Mouse (Mus musculus) 3134 (cell line): ENCODE data around the gene Sult2b1.

Experiments
- DNase-seq: peaks from one replicate; pipeline ENCODE4 v3.0.0-alpha.2; 2011; ENCODE audit warnings: low spot score; ENCODE audit not compliant: insufficient read length; ENCODE audit errors: extremely low read depth

Gene Sult2b1

DNA sequence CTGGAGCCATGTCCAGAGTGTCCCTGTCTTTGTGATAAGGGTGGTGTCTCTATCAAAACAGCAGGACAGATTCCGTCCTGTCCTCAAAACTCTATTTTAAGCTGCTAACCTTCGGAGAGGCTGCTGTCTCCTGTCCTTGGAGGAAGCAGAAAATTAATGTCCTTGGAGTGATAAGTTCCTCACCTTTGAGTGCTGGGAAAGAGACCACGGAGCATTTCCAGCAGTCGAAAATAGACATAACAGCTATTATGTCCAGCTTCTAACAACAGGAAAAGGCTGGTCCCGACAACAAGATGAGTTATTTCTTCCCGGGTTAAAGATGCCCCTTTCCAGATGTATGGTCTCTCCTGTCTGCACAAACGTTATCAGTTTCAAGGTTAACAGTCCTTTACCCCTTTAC lies 9.2 kb downstream of the Sult2b1 start:
- DNase-seq: no peak

DNA sequence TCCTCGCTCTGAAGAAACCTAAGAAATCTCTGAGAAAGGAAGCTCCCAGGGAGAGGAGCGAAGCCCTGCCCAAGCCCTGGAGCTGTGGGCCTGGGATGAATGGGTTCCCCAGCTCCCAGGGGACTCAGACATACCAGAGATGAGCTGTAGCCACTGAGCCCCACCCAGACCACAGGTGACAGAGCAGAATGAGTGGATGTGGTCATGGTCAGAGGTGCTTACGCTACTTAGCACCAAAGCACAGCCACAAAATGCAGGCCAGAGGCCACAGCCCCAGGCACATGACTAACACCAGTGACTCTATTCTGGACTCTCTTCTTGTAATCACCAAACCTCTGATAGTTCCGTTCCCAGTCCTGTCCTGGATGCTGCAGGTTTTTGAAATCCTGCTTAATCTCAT lies 13.4 kb downstream of the Sult2b1 start:
- peak; percentile 85 for DNase-seq

DNA sequence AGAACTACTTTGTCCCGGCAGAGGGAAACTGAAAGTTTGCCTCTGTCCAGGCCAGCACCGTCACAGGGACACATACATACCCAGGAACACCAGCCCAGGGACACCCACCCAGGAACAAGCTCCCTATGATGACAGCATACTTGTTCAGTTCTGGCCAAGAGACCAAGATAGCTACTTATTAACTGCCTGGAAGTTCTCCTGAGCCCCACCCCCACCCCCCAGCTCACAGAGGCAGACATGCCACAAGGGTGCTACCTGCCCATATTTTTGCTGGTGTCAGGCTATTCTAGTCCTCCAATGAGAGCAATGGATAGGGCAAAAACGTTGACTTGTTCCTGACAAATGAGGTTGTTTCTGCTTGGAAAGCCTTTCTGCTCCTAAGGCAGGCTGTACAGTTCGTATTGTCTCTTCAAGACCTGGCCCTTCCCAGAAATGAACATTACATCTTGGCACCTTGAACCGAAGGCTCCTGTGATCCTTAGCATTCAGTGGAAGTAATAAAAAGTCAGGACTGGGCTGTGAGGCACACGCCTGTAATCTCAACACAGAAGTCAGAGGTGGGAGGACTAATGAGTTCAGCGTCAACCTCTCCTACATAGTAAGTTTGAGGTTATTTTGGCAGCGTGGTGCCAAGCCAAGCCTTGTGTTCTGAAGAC lies 13.9 kb downstream of the Sult2b1 start:
- no peak for DNase-seq

DNA sequence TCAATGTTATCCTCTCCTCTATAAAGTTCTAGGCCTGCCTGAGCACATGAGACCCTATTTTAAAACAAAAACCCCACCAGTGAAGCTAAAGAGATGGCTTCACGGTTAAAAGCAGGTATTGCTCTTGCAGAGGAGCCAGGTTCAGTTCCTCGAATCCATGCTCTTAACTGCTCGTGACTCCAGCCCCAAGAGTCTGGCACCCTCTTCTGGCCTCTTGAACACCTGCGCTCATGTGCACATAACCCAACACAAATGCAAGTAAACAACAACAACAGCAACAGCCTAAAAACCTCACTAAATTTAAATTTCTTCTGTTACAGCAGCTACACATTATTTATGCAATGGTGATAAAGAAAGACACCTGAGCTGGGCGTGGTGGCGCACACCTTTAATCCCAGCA lies 17.0 kb downstream of the Sult2b1 start:
- no peak for DNase-seq

DNA sequence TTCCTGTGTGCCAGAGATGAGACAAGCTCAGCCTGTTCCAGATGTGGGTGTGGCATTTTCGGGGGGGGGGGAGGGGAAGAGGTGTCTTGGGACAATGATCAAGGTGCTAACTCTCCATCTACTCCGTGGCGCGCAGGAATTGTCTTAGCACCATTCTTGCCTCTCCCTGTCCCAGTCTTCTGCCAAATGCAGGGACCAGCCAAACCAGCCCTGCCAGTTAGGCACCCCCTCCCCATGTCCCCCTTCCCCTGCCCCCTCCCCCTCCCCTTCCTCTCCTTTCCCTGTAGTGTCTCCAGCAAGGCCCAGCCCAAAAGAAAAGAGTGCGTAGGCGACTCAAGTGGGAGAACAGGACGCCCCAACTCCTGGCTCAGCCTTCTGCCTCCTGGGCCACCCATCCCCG lies 17.7 kb downstream of the Sult2b1 start:
- DNase-seq: no peak

DNA sequence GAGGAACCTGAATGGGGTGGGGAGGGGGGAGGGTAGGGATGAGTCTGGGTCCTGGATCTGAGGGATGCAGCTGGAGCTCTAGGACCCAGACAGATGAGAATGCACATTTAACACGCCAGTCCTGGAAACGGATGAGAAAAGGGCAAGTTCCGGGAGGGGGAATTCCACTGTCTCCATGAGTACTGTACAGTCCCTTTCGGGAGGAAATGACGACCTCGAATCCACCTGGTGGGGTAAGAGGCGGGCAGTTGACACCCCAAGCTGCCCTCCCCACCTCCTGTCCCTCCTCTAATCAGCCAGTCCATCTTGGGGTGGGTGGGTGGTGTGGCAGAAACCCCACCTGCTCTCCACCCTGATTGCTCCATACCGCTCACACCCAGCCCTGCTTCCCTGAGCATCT lies 18.5 kb downstream of the Sult2b1 start:
- DNase-seq: no peak

DNA sequence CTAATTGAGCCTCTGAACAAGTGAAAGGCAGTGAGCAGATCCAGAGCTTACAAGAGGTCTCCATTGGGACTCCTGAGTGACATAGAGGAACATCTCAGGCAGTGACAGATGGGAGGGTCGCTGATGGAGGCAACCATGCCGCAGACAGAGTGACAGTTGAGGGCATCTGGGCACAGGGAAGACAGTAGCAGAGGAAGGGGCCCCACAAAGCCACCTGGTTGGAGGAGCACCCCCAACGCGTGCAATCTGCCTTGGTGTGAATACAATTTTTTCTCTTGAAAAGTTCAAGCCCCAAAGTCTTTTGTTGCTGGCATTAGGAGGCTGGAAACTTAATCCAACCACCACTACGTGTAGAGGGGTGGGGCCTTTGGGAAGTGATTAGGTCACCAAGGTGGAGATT lies 24.3 kb downstream of the Sult2b1 start:
- no peak for DNase-seq

DNA sequence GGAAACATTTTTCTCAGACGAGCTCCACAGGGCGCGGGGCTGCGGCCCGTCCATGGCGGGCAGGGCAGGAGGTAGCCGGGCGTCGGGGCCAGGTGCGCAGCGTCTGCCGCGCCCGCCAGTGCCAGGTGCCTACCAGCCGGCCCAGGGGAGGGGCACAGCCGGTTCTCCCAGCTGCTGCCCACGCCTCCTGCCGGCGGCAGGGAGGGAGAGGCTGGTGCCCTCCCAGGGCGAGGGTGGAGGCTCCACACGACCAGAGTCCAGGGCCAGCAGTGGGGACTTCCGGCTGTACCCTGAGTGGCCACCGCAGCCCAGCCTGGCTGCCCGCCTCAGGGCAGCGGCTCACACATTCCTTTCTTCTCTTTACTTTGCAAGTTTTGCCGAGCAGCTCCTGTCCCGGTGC lies 25.1 kb downstream of the Sult2b1 start:
- peak; percentile 76 for DNase-seq

DNA sequence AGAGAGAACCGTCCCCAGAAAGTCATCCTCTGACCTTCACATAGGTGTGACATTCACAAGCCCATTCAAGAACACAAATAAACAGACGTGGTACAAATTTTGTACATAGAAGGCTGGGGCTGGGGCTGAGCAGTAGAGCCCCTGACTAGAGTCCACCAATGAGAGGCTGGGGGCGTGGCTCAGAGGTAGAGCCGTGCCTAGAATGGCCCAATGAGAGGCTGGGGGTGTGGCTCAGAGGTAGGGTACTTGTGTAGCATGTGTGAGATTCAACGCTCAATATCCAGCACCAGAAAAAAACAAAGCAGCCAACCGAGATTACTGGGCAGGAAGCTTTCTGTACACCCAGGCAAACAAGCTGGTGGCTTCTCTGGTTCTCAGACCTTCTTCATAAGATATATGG lies 28.8 kb downstream of the Sult2b1 start:
- DNase-seq: no peak

DNA sequence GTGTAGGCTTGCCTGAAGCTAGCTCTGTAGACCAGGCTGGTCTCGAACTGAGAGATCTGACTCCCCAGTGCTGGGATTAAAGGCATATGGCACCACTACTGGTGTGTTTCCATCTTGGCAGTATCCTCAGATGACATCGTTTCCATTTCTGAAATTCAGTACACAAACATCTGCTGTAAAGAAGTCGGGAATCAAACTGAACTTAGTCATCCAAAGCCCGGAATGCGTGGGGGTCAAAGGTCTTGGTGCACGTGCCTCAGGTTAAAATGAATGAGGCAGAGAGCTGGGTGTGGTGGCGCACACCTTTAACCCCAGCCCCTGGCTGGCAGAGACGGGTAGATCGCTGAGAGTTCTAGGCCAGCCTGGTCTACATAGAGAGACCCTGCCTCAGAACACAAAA lies 34.3 kb downstream of the Sult2b1 start:
- no peak for DNase-seq

DNA sequence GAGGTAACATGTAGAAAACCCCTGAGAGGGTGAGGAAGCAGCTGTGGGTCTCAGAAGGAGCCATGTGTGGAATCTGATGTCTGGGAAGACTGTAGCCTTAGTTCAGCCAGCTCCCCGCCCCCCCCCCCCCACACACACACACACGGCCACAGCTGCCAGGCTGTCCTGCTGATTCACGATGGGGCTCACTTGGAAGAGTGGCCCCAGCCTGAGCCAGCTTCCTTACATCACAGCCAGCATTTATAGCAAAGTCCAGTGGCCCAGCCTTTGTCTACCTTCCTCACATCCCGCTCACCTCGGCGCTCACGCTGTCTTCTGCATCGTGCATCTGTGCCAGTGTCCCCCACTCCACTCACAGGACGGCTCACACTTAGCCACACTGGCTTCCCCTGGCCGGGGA lies 35.1 kb downstream of the Sult2b1 start:
- peak; percentile 65 for DNase-seq

DNA sequence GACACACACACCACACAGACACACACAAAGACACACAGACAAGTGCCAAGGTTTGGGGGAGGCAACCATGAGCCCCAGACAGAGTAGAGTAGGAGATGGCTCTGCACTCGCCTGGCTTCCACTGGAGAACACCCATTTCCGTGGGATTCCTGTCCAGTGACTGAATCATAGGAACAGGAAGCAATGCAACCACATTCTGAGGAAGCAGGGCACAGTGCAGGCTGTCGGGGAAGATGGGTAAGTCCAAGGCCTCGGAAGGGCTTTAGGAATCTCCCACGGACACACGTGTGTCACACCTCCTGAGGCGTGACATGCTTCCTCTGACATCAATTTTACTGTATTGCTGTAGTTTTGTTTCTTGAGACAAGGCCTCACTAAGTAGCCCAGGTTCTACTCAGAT lies 36.4 kb downstream of the Sult2b1 start:
- no peak for DNase-seq

DNA sequence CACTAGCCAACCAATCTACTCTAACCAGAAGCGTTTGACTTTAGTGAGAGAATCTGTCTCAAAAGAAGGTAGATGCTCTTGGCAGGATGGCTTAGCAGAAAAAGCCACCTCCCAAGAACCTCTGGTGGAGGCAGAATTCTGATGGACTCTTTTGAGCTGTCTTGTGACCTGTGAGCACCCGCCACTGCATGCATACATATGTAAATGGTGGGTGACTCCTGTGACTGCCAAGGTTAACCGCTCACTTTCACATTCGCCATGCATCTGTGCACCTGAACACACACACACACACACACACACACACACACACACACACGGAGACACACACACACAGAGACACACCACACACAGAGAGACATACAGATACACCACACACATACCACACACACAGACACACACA lies 37.0 kb downstream of the Sult2b1 start:
- no peak for DNase-seq

DNA sequence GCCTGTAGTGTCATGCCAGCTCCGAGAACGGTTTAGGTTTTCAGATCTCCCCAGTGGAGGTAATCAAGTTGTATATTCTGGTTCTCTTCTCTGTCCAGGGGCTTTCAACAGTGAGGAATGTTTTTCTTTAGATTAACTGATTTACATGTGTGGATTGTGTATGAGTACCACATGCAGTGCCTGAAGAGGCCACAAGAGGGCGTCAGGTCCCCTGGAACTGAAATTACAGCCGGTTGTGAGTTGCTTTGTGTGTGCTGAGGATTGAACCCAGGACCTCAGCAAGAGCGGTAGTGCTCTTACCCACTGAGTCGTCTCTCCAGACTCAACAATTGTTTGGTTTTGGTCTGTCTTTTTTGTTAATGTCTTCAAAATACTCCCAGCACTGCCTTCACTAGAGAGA lies 38.0 kb downstream of the Sult2b1 start:
- no peak for DNase-seq

DNA sequence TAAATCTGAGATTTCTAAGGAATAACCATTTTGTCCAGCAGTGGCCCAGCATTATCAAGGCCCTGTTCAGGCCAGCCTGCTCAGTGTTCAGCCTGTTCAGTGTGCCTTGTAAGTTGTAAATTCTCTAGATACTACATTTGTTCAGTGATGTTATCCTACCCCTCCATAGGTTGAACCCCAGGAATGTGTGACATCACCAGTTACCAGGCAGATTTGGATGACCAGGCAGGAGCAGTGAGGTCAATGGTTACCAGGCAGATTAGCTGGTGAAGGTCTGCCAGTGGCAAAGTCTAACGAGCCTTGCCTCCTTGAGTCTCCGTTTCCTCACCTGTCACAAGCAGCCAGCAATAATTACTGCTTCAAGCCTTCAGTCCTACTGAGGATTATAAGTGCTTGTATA lies 40.1 kb downstream of the Sult2b1 start:
- no peak for DNase-seq

DNA sequence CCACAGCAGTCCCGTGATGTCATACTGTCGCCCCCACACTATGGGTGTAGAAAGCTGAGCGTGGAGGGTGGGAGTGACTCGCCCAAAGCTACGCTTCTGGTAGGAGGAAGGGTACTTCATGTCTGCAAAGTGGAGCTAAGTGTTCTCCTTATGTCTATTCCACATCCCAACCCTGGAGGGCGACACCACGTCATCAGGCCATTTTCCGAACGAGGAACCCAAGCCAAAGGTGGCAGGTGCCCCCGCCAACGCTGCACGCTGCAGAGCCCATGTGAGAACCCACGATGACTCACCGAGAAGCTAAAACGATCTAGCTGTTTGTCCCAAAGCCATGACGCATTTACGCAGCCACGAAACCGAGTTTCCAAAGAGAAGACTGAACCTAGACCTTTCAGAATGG lies 42.1 kb downstream of the Sult2b1 start:
- peak; percentile 81 for DNase-seq

DNA sequence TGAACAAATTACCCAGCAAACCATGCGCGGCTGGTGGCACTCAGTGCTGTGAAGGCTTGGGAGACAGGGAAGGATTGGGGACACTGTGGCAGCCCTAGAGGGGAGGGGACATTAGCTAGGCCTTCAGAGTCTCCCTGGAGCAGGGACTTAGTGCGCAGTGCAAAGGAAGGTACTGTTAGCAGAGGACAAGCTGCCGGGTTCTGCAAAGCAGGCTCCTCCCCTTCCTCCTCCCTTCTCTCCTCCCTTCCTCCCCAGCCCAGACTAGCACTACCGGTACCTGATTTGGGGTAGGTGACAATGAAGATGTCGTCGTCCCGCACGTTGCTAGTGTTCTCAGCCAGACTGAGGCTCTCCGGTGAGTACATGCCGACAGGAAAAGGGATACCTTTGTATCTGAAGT lies 42.7 kb downstream of the Sult2b1 start:
- no peak for DNase-seq

DNA sequence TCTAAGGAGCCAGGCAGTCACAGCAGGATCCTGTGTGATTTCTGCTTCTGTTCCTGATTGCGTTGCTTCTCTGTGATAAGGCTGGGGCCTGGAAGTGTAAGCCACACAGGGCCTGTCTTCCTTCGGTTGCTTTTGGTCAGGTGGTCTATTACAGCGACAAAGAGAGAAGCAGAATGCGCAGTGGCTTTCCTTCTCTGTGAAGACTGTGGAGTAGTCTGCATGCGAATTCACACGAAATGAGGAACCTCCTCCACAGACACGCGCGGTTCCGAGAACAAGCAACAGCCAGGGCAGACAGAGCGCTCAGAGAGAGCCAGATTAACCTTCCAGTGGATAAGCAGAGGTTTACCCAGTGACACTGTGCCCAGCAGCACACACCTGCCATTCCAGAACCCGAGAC lies 43.2 kb downstream of the Sult2b1 start:
- DNase-seq: no peak

DNA sequence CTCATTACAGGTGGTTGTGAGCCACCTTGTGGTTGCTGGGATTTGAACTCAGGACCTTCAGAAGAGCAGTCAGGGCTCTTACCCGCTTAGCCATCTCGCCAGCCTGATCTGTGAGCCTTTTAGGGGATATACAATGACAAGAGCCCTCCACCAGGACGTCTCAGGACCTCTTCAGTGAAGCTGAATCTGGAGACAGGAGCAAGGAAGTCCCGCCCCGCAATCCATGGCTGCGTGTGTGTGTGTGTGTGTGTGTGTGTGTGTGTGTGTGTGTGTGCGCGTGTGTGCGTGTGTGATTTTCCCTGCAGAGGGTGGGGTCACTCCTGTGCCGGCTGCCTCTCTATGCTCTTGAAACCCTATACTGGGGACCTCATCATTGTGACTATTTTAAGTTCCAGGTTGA lies 44.6 kb downstream of the Sult2b1 start:
- DNase-seq: no peak

DNA sequence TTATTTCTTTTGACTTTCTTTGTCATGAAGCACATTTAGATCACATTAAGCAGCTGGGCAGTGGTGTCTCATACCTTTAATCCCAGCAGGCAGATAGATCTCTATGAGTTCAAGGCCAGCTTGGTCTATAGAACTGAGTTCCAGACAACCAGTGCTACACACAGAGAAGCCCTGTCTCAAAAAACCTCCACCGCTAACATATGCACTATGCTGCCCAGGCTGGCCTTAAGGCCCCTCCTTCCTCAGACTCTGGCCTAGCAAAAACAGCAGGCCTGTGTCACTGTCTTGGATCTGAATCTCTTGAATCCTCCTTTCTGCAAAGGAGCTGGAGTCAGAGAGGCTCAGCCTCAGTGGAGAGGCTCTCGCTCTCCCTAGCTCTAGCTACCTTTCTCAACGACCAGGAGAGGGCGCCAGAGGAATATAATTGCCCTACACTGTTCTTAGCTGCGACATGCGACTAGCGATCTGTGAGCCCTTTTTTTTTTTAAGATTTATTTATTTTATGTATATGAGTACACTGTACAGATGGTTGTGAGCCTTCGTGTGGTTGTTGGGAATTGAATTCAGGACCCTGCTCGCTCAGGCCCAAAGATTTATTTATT lies 45.2 kb downstream of the Sult2b1 start:
- DNase-seq: no peak

DNA sequence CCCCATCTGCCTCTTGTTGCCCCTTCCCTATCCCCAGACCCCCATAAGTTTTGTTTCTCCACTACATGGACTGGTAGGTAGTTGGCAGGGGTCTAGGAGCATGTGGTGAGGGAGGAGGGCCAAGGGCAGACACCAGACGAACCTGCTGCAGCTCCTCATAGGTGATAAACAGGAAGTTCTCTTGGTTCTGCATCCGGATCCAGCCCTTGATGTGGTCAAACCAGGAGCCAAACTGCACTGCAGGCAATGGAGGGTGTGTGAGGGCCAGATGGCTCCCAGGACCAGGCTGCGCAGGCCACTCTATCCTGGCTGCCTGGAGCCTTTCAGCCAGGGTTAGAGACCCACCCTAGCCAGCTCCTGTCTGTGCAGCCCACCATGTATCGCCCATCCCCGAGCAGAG lies 51.0 kb downstream of the Sult2b1 start:
- no peak for DNase-seq

DNA sequence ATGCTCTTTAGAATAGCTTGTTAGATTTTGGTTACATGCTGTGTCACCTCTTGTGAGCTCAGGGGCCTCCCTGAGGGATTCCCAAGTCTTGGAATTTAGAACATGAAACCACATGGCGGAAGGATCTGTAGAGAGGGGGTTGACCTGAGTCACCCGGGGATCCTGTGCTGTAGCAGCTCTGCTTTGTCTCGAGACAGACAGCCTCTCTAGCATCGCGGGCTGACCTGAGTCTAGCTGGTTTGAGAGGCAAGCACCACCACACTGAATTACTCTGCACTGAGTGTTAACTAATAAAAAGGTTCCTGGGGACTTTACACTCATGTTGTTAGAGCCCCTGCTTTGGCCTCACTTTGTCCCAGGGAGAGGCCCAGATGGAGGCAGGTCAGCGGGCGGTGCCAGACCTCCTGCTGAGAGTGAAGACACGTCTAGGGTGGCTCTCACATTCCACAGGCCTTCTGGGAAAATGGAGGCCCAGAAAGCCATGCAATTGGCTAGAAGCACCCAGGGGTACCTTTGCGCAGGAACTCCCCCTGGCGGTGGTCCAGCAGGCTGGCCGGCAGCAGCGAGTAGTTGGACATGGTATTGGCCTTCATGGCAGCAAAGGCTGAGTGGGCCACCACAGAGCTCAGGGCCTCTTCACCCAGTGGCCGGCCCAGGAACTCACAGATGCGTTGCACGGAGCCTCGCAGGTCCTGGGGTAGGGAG lies 53.6 kb downstream of the Sult2b1 start:
- DNase-seq: no peak
